Mouse (Mus musculus): ENCODE measurements around the gene Esrrg.

DNA sequence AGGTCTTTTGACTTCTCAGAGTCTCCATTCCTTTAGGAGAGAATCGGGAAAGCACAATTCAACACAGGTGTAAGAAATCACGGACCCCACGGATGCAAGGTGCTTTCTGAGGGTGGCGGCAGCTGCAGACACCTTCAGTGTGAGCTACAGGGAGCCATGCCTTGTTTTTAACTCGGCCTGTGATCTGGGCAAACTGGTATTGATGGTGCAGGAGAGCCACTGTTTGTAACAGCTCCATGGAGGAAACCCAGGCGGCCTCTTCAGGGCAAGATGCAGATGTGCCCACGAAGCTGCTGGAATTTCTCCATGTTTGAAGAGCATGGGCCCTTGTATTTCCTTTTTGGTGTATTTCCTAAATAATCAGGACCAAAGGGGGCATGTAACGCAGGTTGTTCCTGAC, 263.6 kb downstream of the Esrrg start:
- TF ChIP-seq GATA1 (IDR thresholded peaks at IDR 0.05; ENCODE audit: borderline replicate concordance, low read length) (no peak), FLI1 (IDR thresholded peaks at IDR 0.05; ENCODE audit: low read length) (no peak)

Data from megakaryocyte, embryonic 14.5 days (primary cell).